Mouse (Mus musculus) heart, postnatal 0 days (tissue): Measurements from ENCODE around the gene Fbxo4. TPM values are rescaled to one million over a fixed set of nuclear protein-coding genes. Genes with fewer than 3 reads are reported as not detected.
A peak's percentile ranks its signal among the peaks of the same experiment; 100 is the strongest.

Experiments
- ATAC-seq: fragments of 200-750 bp; cut with Nextera tagmentation; 2 replicates; pipeline ENCODE4 v1.8.0; 2017; ENCODE audit warnings: low read depth, moderate number of reproducible peaks, moderate library complexity; ENCODE audit not compliant: insufficient read depth
- DNase-seq: peaks from one replicate; pipeline ENCODE4 v3.0.0-alpha.2; 2016; ENCODE audit warnings: low spot score
- H3K27ac ChIP-seq: fragments of 300-500 bp; sonication (generic); 2 replicates; pipeline ENCODE4 v1.5.1; 2014; ENCODE audit warnings: low read depth, mild to moderate bottlenecking
- H3K27me3 ChIP-seq: fragments of 300-500 bp; sonication (generic); 2 replicates; pipeline ENCODE4 v1.6.1; 2014; ENCODE audit warnings: low read length, mixed read lengths; ENCODE audit not compliant: control insufficient read depth, insufficient read depth
- H3K36me3 ChIP-seq: fragments of 300-500 bp; sonication (generic); replicated peaks from 2 replicates; pipeline ENCODE4 v1.6.1; 2014; ENCODE audit warnings: low read length, mixed read lengths; ENCODE audit not compliant: control insufficient read depth, insufficient read depth
- H3K4me1 ChIP-seq: fragments of 300-500 bp; sonication (generic); 2 replicates; pipeline ENCODE4 v1.6.1; 2014; ENCODE audit warnings: antibody characterized with exemption; ENCODE audit not compliant: control insufficient read depth, insufficient read depth
- H3K4me2 ChIP-seq: fragments of 300-500 bp; sonication (generic); 2 replicates; pipeline ENCODE4 v1.6.1; 2014; ENCODE audit warnings: low read depth, mild to moderate bottlenecking, low read length, moderate library complexity
- H3K4me3 ChIP-seq: fragments of 300-500 bp; sonication (generic); 2 replicates; pipeline ENCODE4 v1.5.1; 2014; ENCODE audit warnings: low read depth, low read length
- H3K9ac ChIP-seq: fragments of 300-500 bp; sonication (generic); replicated peaks from 2 replicates; pipeline ENCODE4 v1.6.1; 2014; ENCODE audit warnings: low read depth, low read length, mixed read lengths
- H3K9me3 ChIP-seq: fragments of 300-500 bp; sonication (generic); replicated peaks from 2 replicates; pipeline ENCODE4 v1.6.1; 2016; ENCODE audit warnings: low read length; ENCODE audit not compliant: control insufficient read depth
- CTCF ChIP-seq: IDR thresholded peaks from 2 replicates; pipeline ENCODE4 v1.5.1; 2016; ENCODE audit warnings: antibody characterized with exemption, control low read depth, low read depth
- EP300 ChIP-seq: IDR thresholded peaks from 2 replicates; pipeline ENCODE4 v1.6.1; 2016; ENCODE audit warnings: antibody characterized with exemption, low read depth
- whole genome bisulfite sequencing: fragments of 180-500 bp; shearing (Covaris S2); extraction: QIAGEN DNeasy Blood & Tissue Kit; methylation state at CpG from one replicate; pipeline ENCODE4 v1.1.7; 2014; 5-methylcytosine and 5-hydroxymethylcytosine counted together
- polyA plus RNA-seq: library from polyadenylated mRNA; unstranded; fragments of >200 nt; fragmentation: Nextera tagmentation; extraction: Ambion mirVana; gene quantifications from 2 replicates; pipeline ENCODE4 v1.2.1, GENCODE M21; 2015
- total RNA-seq: library from RNA; depleted of rRNA; stranded (reverse); fragments of >200 nt; gene quantifications from 2 replicates; pipeline ENCODE4 v1.2.3, GENCODE M21; 2014; ENCODE audit warnings: low replicate concordance; rRNA removed

Gene Fbxo4
- total and polyA plus RNA-seq, 2 experiments from 2014 or later = 16.5 to 16.6 TPM

GRCm38 (mm10) chr15:3954971-3955370 lies 24.4 kb downstream of the Fbxo4 start:
- Histone ChIP-seq H3K9me3 (no peaks in the 10 kb centered on the region), H3K36me3 (no peaks in the 10 kb centered on the region), H3K4me1 (no peaks in the 10 kb centered on the region), H3K9ac (no peak overlapping the region), H3K4me2 (no peak overlapping the region), H3K4me3 (no peak overlapping the region), H3K27me3 (no peaks in the 10 kb centered on the region), H3K27ac (no peak overlapping the region)
- DNase-seq (no peak), ATAC-seq (no peak)
- TF ChIP-seq CTCF (no peak), EP300 (no peak)
- 76% methylated on average over 2 of the region's 2 CpGs for WGBS

GRCm38 (mm10) chr15:3938132-3938531 lies 41.2 kb downstream of the Fbxo4 start:
- Histone ChIP-seq H3K27ac (no peak overlapping the region), H3K4me3 (no peak overlapping the region), H3K9ac (no peak overlapping the region), H3K9me3 (no peaks in the 10 kb centered on the region), H3K4me2 (no peak overlapping the region), H3K36me3 (no peaks in the 10 kb centered on the region), H3K27me3 (no peaks in the 10 kb centered on the region), H3K4me1 (no peaks in the 10 kb centered on the region)
- 83% methylated on average over 2 of the region's 2 CpGs for WGBS
- ATAC-seq (no peak), DNase-seq (no peak)
- no peak for TF ChIP-seq EP300
- peak; percentile 50 for TF ChIP-seq CTCF

GRCm38 (mm10) chr15:3936056-3936455 lies 43.3 kb downstream of the Fbxo4 start:
- no peaks in the 10 kb centered on the region for H3K27me3 ChIP-seq
- WGBS = 87% methylated on average over 3 of the region's 3 CpGs
- no peak overlapping the region for H3K27ac ChIP-seq
- no peak overlapping the region for H3K9ac ChIP-seq
- H3K36me3 ChIP-seq = no peaks in the 10 kb centered on the region
- H3K9me3 ChIP-seq = no peaks in the 10 kb centered on the region
- no peaks in the 10 kb centered on the region for H3K4me1 ChIP-seq
- no peak overlapping the region for H3K4me2 ChIP-seq
- DNase-seq (no peak), ATAC-seq (no peak)
- H3K4me3 ChIP-seq = no peak overlapping the region
- TF ChIP-seq EP300 = no peak

GRCm38 (mm10) chr15:3933466-3933865 lies 45.9 kb downstream of the Fbxo4 start:
- H3K4me3 ChIP-seq = no peak overlapping the region
- DNase-seq (no peak), ATAC-seq (no peak)
- no peak overlapping the region for H3K27ac ChIP-seq
- no peaks in the 10 kb centered on the region for H3K27me3 ChIP-seq
- H3K4me2 ChIP-seq = no peak overlapping the region
- WGBS = 83% methylated on average over 4 of the region's 4 CpGs
- no peak for TF ChIP-seq EP300
- no peak for TF ChIP-seq CTCF
- no peaks in the 10 kb centered on the region for H3K4me1 ChIP-seq
- H3K9ac ChIP-seq = no peak overlapping the region
- H3K9me3 ChIP-seq = no peaks in the 10 kb centered on the region
- no peaks in the 10 kb centered on the region for H3K36me3 ChIP-seq

GRCm38 (mm10) chr15:3931931-3932330 lies 47.4 kb downstream of the Fbxo4 start:
- Histone ChIP-seq H3K4me3 (no peak overlapping the region), H3K9me3 (no peaks in the 10 kb centered on the region), H3K27me3 (no peaks in the 10 kb centered on the region), H3K27ac (no peak overlapping the region), H3K4me2 (no peak overlapping the region), H3K9ac (no peak overlapping the region), H3K36me3 (no peaks in the 10 kb centered on the region), H3K4me1 (no peaks in the 10 kb centered on the region)
- ATAC-seq (no peak), DNase-seq (no peak)
- 93% methylated on average over 1 of the region's 1 CpGs for WGBS
- TF ChIP-seq CTCF (no peak), EP300 (no peak)

Other genes with a start within 250 kb of the Fbxo4 start
- 16.3 and 16.4 TPM in 2 replicates for gene AW549877, start 16.2 kb upstream of the Fbxo4 start, total RNA-seq
- gene AW549877, start 16.2 kb upstream of the Fbxo4 start, polyA plus RNA-seq = 11.7 and 12.5 TPM in 2 replicates
- 262 and 335 TPM in 2 replicates for gene Oxct1, start 46.8 kb upstream of the Fbxo4 start, total RNA-seq
- 301 and 332 TPM in 2 replicates for gene Oxct1, start 46.8 kb upstream of the Fbxo4 start, polyA plus RNA-seq